Mouse (Mus musculus) liver, embryonic 18 days (tissue): ENCODE measurements around the gene Atp1b1. TPM values are rescaled to one million over a fixed set of nuclear protein-coding genes. Genes with fewer than 3 reads are reported as not detected.

ENCODE experiments used
- polyA plus RNA-seq: library from polyadenylated mRNA; depleted of rRNA; stranded (reverse); fragments of >200 nt; gene quantifications from 2 replicates; pipeline ENCODE4 v1.2.3, GENCODE M21; 2012; rRNA removed

Gene Atp1b1
- polyA plus RNA-seq: 24.8 and 28.4 TPM in 2 replicates

DNA sequence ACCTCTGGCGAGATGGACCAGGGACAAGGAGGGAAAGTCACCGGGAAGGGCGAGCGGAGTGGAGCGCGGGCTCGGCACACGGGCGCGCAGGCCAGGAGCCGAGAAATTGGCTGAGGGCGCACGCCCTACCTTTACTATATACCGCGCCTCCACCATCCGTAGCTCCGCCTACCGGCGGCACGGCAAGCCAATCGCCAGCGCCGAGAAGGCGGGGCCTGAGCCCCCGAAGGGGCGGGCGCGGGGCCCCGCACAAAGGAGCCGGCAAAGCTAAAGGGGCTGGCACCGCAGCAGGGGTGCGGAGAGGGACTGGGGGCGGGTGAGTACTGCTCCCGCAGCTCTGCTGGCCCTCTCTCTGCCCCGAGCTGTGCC is at the start of gene Atp1b1:
Gene Atp1b1 (minus strand): TSS at position 111 of the 369 bp plus-strand sequence.

Other genes with a start within 250 kb of the Atp1b1 start
- gene Slc19a2, start 209.3 kb downstream of the Atp1b1 start, polyA plus RNA-seq: 27.1 and 35.8 TPM in 2 replicates
- 1.8 TPM in 2 replicates for gene Ccdc181, start 182.8 kb downstream of the Atp1b1 start, polyA plus RNA-seq
- 4.5 and 4.9 TPM in 2 replicates for gene Nme7, start 154.2 kb downstream of the Atp1b1 start, polyA plus RNA-seq
- gene Blzf1, start 150.9 kb downstream of the Atp1b1 start, polyA plus RNA-seq: 5.0 and 5.1 TPM in 2 replicates